Mouse (Mus musculus): ENCODE results near the gene Zfp1. TPM values are rescaled to one million over a fixed set of nuclear protein-coding genes. Genes with fewer than 3 reads are reported as not detected.
A peak's percentile ranks its signal among the peaks of the same experiment; 100 is the strongest.

Gene Zfp1
- polyA plus RNA-seq, 1 experiment from 2014 or later: 29.7 TPM

DNA sequence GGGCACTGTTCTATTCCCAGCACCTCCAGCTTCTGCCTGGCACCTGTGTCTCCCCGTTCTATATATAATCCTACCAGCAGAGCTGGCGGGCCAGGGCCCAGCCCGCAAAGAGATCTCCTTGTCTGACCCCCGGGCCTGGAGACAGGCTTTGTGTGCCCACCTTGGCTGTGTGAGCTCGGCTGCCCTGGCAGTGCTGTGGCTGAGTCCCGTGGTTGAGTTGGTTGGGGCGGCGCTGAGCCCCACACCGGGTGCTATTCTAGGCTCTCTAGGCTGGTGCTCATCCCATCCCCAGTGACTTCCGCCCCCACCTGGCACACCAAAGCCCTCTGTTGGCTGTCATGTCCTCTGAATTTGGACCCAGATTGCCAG, 18.4 kb upstream of the Zfp1 start:
- DNase-seq (ENCODE audit: low spot score): peak; percentile 68

- peak; percentile 81 for DNase-seq (ENCODE audit: low spot score)
Measured at GRCm38 (mm10) chr8:111625694-111626527, 17.3 kb upstream of the Zfp1 start.

- DNase-seq (ENCODE audit: low spot score): no peak
Measured at GRCm38 (mm10) chr8:111626528-111626820, 16.7 kb upstream of the Zfp1 start.

- no peak for DNase-seq (ENCODE audit: low spot score)
Measured at GRCm38 (mm10) chr8:111626933-111627332, 16.3 kb upstream of the Zfp1 start.

GRCm38 (mm10) chr8:111627923-111628322, 15.3 kb upstream of the Zfp1 start:
- DNase-seq (ENCODE audit: low spot score): no peak

GRCm38 (mm10) chr8:111628401-111628800, 14.8 kb upstream of the Zfp1 start:
- peak; percentile 79 for DNase-seq (ENCODE audit: low spot score)

GRCm38 (mm10) chr8:111628894-111629501, 14.2 kb upstream of the Zfp1 start:
- peak; percentile 60 for DNase-seq (ENCODE audit: low spot score)

- no peak for DNase-seq (ENCODE audit: low spot score)
Measured at GRCm38 (mm10) chr8:111630105-111630521, 13.1 kb upstream of the Zfp1 start, which contains the start of gene Ldhd. Gene Ldhd (minus strand): TSS chr8:111630374.

DNA sequence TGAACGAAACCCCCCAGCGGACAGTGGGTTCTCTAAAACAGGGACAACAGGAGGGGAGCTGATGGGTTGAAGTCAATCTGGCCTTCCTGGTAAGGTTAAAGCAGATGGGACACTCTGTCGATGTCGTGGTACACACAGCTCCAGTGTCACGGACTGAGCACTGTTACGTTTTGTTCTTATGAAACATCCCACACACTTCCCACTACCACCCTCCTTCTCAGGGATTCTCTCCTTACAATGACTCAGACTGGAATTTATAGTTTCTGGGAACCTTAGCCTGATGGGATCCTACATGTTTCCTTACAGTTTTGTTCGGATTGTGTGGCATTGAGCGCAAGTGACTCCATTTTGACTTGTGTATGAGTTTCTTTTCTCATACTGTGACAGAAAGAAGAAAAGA, 11.6 kb upstream of the Zfp1 start:
- DNase-seq (ENCODE audit: low spot score): no peak

- no peak for DNase-seq (ENCODE audit: low spot score)
Measured at GRCm38 (mm10) chr8:111632976-111633375, 10.2 kb upstream of the Zfp1 start.

GRCm38 (mm10) chr8:111638086-111638485, 5.1 kb upstream of the Zfp1 start:
- no peak for DNase-seq (ENCODE audit: low spot score)

GRCm38 (mm10) chr8:111641064-111641463, 2.1 kb upstream of the Zfp1 start:
- DNase-seq (ENCODE audit: low spot score): no peak

DNA sequence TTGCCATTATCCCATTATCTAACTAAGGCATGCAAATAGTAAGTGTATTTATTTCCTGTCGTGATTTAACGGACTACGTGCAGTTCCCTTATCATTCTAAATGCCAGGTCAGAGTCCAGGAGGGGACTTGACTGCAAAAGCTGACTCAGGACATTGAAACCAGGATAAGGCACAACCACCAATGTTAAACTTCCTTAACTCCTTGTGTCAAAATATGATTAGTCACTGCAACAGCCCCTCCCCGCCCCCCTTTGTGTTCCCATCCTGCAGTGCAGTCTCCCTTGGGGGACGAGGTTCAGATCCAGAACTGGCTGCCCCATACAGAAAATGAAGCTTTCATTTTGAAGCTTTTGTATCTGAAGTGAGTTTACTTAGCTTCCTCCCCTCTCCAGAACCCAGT, 705 bp upstream of the Zfp1 start:
- DNase-seq (ENCODE audit: low spot score): no peak

- no peak for DNase-seq (ENCODE audit: low spot score)
Measured at GRCm38 (mm10) chr8:111642939-111643263, 300 bp upstream of the Zfp1 start.

DNA sequence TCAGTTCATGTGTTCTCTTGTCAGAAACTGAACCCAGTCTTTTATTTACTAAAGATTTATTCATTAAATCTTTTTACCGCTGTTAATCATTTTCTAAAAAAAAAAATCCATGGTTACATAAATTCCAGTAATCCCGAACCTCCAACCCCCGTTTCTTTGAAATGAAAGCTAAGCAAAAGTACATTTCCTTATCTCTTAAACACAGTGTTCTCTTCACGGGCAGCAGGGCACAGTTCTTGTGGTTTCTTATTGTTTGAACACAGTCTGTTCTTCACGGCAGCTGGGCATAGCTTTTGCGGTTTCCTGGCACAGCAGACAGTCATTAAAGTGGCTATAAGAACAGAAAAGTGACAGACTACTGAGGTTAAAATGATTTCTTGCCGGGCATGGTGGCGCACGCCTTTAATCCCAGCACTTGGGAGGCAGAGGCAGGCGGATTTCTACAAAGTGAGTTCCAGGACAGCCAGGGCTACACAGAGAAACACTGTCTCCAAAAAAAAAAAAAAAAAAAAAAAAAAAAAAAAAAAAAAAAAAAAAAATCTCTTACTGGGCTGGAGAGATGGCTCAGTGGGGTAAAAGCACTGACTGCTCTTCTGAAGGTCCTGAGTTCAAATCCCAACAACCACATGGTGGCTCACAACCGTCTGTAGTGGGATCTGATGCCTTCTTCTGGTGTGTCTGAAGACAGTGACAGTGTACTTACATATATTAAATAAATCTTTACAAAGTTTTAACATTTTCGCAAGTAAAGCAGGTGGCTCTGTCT, 1.3 kb downstream of the Zfp1 start:
- DNase-seq (ENCODE audit: low spot score): peak; percentile 82

DNA sequence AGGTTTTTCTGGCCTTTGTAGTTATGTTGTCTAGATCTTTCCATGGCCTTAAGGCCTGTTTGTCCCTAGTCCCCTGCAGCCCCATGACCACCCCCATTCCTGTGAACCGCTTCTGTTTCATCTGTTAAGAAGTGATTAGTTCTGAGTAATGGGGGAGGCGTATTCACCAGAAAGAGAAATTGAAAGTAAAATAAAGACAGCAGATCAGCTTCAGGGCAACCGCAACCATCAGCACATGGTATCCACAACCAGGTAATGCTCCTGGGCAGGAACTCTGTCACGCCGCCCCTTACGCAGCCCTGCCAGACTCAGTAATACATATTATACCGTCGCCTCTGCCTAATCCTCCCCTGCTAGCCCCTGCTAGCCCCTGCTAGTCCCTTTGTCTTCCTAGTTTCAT, 2.5 kb downstream of the Zfp1 start:
- DNase-seq (ENCODE audit: low spot score): no peak

DNA sequence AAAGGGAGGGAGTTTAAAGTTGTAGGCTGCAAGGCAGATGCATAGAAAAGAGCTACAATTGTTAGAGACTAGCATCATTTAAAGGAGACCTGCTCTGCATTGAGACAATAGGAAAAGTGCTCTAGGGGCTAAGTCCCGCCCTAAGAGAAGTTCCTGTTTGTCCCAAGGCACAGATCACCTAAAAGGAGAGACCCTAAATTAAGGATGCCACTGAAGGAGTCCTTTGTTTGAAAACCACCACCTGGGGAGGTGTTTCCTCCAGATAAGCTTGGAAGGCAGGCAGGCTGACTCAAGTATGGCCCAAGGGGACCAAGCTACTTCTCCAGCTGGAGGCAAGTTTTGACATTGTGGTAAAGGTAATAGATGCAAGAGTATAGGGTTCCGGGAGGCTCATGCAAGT, 5.6 kb downstream of the Zfp1 start:
- no peak for DNase-seq (ENCODE audit: low spot score)

GRCm38 (mm10) chr8:111650651-111651050, 7.5 kb downstream of the Zfp1 start:
- no peak for DNase-seq (ENCODE audit: low spot score)

DNA sequence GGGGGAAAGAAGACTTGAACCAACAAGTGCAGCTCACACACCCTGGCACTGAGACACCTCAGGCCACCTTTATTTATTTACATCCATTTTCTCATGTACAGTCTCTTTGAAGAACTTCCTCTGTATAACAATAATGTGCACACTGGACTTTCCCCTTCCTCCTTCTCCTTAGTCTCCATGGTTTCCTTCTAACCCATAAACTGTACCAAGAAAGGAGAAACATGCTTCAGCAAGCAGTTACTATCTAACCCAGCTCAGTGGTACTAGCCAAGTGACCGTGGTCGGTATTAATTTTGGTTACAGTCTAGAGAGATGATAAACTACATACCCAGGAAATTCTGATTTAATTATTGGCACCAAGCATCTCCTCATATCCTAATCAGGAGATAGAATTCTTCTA, 10.3 kb downstream of the Zfp1 start:
- DNase-seq (ENCODE audit: low spot score): no peak

- DNase-seq (ENCODE audit: low spot score): no peak
Measured at GRCm38 (mm10) chr8:111657312-111657854, 14.2 kb downstream of the Zfp1 start.

DNA sequence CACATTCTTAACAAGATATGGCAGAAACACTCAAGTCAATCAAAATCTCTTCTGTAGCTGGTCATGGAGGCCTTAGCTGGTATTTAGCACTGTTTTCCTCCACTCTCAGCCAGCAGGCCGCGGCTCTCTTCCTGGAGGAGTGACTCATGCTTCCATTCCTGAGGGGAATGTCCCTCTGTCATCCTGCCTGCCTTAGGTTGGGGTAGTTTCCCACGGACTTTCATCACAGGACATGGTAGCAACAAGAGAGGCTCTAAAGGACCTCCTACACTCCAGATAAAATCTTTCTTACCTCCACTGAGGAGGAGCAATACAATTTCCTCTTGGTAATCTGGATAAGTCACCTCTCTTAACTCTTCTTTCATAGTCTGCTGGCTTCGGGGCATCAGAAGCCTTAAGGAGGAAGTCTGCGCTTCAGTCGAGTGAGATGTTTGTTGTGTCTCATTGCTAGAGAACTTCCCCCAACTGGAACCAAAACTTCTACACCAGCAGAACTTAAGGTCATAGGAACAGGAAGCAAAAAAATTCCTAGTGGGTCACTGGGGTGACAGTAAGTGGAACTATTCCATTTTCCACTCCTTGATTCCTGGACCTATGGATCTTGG, 15.7 kb downstream of the Zfp1 start:
- DNase-seq (ENCODE audit: low spot score): no peak

DNA sequence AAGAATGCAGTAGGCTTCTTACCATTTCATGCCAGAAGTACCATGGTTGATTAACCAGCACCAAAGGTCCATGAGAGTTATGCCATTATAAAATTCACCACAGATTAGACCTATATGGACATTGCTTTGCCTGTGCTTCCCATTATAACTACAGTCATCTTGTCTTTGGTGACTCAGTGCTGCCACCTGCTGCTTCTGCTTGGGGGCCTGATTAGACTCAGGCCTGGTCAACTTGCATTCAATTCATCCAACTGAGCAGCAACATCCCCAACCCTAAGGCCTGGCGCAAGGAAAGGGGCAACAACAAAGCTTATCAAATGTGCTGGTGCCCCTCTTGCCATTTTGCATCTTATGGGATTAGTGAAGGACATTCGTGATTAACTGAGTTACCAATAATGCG, 19.3 kb downstream of the Zfp1 start:
- no peak for DNase-seq (ENCODE audit: low spot score)
